Mouse (Mus musculus): ENCODE measurements around the gene Emc6. TPM values are rescaled to one million over a fixed set of nuclear protein-coding genes. Genes with fewer than 3 reads are reported as not detected.

Emc6 gene
- total RNA-seq, 2 experiments from 2014 or later: 60.5 to 72.1 TPM

DNA sequence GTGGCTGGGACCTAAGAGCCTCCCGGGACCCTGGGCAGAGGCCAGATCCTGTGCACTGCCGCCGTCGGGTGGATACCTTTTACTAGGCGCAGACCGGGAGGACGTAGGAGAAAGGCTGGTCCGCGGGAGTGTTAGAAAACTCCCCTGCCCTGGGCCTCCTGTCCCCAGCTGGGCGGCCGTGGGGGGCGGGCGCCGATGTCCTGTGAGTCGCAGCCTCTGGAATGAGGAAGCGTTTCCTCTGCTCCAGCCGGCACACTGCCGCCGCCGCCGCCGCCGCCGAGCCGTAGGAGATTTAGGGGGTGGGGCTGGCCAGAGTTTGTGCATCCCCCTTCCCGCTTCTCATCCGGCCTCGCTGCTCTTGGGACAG is 655 bp upstream of the Emc6 start:
- DNase-seq (ENCODE audit: low spot score in 2 of 2): peak; percentile 63 to 77

DNA sequence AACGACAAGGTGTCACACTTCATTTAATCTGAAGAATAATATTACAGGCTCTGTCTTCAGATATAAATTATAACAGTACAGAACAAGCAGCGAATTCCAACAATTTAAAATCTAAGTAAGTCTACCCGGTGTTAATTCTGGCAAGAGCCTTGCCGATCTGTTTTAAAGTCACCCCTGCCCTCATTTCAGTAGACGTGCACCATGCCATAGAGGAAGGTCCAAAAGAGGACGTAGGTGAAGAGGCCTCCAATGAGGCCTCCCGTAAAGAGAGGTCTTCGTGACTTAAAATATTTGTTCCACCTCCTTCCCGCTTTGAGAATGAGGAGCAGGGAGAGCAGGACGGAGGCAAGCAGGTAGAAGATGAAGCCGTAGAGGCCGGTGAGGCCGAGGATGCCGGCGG is 651 bp downstream of the Emc6 start:
- no peak for DNase-seq (ENCODE audit: low spot score in 2 of 2)

DNA sequence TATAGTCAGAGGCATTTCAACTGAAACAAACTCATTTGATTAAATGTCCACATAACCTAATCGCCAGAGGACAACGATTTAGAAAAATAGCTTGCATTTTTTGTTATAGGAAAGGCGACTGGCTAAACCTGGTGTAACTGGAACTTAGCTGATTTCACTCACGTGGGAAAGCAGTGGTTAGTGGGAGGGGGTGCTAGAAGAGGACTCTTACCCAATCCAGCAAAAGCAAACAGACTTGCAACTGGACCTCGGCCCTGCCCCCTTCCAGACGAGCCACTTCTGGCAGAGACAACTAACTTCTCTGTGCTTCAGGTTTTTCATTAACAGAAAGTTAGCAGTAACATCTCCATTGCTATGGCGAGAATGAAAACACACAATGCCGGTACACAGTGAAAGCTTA is 1.2 kb downstream of the Emc6 start:
- DNase-seq (ENCODE audit: low spot score in 2 of 2): no peak

DNA sequence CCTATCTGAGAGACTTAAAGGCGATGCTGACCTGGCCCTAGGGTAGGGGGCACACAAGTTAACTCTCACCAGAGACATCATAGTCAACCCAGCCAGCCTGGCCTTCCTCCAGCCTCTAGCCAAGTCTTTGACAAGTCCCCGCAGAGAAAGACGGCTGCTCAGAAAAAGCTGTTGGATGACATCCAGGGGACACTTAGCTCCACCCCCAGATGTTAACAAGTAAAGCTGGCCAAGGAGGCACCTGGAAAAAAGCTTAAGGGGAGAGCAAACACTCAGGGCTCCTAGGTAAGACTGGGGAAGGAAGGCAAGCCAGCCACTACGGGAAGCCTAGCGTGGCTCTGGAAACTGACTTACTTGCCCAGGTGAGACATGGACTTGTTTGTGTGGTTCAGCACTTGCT is 4.7 kb downstream of the Emc6 start:
- no peak for DNase-seq (ENCODE audit: low spot score in 2 of 2)

DNA sequence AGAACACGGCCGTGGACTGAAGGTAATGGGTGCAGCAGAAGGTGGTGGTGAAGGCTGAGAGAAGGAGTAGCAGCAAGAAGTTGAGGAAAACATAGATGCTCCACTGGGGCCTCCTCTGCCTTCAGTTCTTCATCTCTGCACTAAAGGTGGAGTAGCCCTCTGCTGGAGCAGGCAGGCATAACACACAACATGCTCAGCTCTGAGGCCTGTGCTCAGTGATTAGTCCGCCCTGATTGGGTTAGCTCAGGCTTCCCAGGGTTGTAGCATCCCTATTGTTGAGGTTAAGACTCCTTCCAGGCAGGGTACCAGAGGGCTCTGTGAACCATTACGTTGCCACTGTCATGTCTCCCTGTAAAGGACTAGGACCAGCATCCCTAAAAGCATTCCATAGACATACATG is 7.6 kb downstream of the Emc6 start:
- no peak for DNase-seq (ENCODE audit: low spot score in 2 of 2)

DNA sequence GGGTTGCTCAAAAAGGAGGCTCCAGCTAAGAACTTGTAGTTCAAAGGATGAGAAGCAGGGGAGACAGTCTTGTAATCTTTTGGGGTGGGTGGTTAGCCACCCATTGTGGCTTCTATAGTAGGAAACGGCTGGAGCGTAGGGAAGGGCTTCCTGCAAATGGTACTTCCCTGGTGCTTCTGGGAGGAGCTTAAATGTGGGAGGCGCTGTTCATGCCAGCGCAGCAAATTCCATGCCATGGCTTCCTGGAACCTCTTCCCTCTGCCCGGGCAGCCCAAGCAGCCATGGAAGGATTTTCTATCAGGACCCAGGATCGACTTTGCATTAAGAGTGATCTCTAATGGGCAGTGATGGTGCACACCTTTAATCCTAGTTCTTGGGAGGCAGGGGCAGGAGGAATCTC is 8.3 kb downstream of the Emc6 start:
- DNase-seq (ENCODE audit: low spot score in 2 of 2): no peak

DNA sequence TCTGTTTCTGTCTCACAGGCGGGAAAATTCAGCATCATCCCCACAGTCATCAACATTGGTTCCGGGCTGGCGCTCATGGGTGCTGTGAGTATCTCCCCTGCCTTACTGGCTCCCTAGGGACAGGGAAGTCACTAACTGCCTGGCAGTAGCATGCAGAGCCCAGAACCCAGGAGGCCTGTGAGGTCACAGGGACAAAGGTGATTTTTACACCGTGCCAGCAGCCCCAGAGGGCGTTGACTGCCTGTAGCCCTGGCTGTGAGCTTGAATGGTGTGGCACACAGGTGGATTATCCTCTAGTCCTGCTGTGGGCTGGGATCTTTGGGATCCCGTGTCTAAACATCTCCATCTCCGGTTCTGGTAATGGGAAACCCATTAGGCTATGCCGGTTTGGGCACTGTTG is 8.8 kb downstream of the Emc6 start:
- no peak for DNase-seq (ENCODE audit: low spot score in 2 of 2)

DNA sequence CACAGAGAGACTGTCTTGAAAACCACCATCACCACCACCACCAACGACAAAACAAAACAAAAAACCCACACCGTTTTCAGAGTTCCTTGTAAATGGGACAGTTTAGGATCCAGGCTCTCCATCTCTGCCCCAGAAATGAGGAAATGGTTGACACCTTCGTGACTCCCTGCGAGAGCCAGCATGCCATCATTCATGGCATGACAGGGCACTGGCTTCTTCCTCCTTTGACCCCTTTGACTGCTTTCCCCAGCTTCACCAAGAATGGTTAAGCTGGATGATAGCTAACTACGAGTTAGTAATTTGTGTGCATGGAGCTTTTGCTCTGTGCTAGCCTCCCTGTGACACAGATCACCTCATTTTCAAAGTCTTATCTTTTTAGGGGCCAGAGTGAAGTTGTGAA is 14.6 kb downstream of the Emc6 start:
- DNase-seq (ENCODE audit: low spot score in 2 of 2): no peak

DNA sequence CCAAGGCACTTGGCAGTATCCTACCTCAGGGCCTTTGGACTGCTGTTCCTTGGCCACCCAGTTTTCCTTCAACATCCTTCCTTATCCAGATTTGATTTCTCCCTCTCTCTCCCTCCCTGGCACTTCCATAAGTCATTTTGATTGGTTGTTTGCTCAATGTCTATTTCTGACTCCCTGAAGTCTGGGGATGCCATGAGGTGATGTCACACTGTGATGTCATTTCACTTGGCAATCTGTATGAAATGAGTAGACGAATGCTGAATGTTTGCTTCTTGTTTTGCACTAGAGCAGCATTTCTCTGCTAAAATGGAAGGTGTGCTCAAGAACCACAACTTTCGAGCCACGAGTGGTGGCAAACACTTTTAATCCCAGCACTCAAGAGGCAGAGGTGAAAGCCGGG is 15.2 kb downstream of the Emc6 start:
- DNase-seq (ENCODE audit: low spot score in 2 of 2): no peak

DNA sequence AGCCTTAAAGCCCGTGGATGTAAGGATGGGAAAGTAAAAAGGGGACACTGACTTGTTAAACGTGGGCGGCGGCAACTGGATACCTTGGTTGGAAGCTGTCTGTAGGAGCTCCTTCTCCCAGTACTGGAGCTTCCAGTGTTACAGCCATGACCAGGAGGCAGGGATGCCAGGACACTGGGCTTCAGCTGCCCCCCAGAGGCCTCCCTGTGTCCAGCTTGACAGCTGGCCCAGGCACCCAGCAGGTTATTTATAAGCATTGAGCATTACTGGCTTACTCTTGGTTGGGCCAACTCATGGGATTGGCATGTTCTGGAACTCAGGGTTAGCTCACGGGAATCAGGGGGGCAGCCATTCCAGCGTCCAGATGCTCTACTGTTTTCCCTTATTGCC is 16.0 kb downstream of the Emc6 start:
- no peak for DNase-seq (ENCODE audit: low spot score in 2 of 2)

DNA sequence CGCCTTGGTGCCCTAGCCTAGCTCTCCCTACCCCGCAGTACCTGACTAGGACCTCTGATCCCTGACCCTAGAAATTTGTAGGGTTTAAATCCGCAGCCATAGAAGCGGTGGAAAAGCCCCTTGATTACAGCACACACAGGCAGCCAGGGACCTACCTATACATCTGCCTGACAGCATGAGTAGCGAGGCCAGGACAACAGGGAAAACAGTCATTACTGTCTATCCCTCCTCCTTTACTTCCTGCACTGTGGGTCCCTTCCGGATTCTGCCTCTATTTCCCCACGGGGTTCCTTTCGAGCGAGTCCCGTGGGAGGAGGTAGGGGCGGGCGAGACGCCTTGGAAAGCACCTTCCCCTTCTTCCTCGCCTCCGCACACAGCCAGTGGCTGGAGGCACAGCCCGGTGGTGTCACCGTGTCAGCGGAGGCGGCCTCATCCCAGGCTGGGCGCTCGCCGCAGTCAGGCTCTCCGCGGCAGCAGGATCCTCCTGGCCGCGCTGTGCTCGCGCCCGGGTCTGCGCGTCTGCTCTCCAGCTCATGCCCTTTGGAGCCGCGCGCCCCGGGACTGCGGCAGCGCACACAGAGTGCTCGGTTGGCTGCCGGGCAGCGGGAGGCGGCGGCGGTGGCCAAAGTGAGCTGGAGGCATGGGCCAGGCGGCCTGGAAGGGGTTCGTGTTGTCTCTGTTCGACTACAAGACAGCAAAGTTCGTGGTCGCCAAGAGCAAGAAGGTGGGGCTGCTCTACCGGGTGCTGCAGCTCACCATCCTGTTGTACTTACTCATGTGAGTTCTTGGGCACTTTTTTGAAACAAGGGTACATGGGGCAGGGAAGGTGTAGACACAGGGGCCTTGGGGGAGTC is 16.7 kb downstream of the Emc6 start, which contains the start of gene P2rx5:
TSS of gene P2rx5 (plus strand) at position 465 of the 854 bp plus-strand sequence.
- DNase-seq (ENCODE audit: low spot score in 2 of 2): no peak

DNA sequence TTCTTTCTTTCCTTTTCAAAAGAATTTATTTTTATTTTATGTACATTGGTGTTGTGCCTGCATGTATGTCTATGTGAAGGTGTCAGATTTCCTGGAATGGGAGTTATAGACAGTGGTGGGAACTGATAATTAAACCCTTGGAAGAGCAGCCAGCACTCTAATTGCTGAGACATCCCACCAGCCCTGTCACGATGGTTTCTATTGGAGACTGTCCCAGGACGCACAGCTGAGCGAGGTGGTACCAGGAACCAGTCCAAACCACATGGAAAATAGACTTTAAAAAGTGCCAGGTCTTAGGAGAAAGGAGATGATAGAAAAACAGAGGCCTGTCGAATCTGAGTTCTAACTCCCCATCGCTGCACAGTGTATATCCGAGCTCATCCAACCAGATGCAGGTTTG is 21.8 kb downstream of the Emc6 start:
- DNase-seq (ENCODE audit: low spot score in 2 of 2): no peak

DNA sequence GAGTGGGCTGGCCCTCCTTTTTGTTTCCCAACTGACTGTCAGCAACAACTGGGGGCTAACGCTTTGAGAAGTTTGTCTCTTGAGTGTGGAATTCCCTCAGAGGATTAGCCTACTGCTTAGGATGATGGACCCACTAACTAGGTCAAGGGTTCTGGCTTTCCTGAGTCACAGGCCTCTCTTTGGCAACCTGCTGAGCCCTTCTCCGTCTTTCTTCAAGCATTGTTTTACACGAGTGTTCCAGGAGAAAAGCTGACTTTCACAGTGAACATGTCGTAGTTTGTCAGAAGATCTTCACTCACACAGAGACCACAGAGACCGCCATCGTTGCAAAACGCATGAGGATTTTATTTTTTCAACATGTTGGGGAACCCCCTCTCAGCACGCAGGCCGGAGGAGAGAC is 28.6 kb downstream of the Emc6 start:
- DNase-seq (ENCODE audit: low spot score in 2 of 2): no peak

DNA sequence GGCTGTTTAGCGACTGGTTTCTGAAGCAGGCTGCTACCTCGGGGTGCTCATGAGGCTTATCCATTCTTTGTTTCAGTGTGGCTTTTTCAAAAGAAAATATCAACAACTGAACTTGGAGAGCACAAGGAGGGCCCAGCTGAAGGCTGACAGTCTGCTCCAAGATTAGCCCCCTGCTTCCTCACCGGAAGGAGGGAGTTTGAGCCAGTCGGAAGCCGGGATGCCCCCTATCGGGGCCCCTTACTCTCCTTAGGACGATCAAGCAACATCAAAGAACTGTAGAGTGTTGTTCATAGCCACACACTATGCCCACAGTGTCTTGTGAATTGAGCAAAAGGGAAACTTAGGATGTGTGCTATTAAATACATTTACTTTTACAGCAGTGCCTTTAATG is 29.9 kb downstream of the Emc6 start:
- DNase-seq (ENCODE audit: low spot score in 2 of 2): no peak

DNA sequence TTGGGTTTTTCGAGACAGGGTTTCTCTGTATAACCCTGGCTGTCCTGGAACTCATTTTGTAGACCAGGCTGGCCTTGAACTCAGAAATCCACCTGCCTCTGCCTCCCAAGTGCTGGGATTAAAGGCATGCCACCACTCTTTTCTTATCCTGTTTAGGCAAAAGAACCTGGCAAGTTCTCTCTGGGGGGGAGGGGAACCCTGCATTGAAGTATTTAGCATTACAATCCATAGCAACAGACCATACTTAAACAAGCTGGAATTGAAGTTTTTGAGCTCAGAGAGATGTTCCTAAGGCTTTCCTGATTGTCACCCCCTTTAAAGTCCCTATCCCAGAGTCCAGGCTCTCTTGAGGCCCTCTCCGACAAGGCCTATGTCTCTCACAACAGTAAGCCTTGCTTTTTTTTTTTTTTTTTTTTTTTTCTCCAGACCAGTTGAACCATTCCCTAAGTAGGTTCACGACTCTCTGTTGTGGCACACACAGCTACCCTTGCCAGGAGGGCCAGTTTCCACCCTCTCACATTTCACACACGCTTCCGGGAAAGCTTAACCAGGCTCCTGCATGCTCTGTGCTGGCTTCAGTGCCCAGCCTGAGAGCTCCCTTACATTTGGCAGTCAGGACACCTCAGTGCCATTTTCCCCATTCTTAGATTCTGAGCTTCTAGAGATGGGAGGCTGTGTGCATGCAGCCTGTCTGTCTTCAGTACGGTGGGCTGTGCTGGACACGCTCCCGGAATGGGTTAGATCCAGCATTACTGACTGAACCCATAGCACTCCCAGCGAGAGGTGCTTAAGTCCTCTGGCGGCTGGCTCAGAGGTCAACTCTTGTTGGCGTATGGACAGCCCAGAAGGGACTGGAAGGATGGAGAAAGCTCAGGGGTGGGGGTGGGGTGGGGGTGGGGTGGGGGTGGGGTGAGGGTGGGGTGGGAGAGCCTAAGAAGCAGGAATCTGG is 30.5 kb downstream of the Emc6 start:
- DNase-seq (ENCODE audit: low spot score in 2 of 2): no peak

DNA sequence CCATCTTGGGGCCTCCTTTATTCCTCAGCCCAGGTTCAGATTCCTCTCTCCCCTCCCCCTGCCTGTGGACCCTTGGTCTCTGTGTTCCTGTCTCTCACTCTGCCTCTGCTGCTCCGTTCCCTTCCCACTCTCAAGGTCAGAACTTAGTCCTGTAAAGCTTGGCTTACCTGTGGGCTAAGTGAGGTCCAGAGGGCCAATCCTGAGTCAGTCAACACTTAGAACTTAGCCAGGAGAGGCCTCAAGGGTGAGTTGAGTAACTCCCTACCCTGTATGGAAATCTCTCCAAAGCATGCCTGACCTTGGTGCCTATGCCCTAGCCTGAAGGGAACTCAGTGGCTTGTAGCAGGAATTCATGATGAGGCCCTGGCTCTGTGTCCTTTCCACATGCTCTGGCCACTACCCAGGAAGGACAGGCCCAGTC is 32.6 kb downstream of the Emc6 start:
- no peak for DNase-seq (ENCODE audit: low spot score in 2 of 2)

DNA sequence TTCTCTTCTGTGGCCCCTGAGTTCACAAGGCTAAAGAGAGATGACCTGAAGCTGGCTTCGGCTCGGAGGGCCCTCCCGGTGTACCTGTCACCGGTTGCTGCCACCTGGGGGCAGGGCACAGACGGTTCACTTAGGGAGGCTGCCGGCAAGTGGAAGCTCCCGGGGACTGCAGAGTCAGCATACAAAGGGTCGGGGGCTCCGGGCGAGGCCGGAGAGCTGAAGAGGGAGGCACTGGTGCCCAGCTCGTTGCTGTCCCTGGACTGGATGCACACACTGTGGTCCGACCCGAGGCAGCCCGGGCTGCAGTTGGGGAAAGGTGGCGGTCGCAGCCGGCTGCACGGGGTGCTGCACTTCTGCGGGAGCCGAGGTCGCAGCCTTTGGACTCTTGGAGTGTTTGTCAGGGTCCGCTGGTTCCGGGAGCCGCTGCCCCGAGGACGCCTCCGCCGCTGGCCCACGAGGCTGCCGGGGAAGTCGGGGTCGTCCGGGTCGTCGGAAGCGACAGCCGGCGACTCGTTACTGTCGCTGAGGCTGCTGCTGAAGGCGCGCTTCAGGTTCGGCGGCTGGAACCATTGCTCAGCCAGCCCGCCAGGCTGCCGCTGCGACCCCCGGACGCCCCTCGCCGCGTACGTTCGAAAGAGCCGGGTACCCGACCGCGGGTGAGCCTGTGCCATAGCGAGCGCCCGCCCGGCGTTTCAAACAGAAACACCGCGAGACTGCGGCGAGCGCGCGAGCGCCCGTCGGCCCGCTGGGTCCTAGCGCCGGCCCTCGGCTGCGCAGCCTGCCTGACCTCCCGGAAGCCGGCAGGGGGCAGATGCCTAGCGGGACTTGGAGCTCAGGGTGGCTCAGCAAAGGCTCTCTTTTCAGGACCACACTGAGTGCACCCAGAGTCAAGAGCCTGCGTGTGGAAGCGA is 39.0 kb downstream of the Emc6 start, which contains the start of gene Haspin:
TSS of gene Haspin (minus strand) at position 704 of the 911 bp plus-strand sequence.
- DNase-seq (ENCODE audit: low spot score in 2 of 2): peak; percentile 87 to 92

DNA sequence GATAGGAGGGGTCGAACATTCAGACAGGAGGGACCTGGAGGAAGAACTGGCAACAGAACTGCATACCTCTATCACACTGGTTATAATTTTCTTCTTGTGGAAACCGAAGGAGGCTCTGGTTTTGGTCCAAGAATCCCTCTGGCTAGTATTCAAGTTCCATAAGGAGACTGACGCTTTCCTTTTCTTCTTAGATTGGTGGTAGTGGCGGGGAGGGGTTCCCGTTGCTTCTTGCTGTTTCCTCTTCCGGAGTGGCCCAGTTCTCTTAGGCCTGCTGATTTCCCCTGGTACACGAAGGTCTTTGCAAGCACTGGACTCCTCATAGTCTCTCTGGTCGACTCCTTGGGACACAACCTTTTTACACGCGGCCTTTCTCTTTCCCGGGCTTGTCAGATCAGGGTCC is 39.7 kb downstream of the Emc6 start:
- DNase-seq (ENCODE audit: low spot score in 2 of 2): no peak

DNA sequence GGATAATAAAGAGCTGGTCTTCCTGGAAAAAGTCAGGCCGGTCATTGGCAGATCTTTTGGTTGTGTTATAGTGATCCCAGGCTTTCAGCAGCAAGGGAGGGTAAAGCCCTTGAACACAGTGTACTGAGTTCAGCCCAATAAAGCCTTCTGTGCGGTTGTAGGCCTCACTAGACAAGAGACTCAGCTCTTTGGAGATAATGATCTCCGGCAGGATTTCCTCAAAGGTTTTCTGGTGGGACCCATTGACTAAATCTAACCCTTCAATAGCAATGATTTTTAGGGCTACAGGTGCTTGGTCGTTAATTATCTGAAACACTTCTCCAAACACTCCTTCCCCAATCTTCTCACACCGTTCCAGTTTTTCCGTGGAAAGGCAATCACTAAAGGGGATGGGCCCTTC is 40.2 kb downstream of the Emc6 start:
- no peak for DNase-seq (ENCODE audit: low spot score in 2 of 2)

DNA sequence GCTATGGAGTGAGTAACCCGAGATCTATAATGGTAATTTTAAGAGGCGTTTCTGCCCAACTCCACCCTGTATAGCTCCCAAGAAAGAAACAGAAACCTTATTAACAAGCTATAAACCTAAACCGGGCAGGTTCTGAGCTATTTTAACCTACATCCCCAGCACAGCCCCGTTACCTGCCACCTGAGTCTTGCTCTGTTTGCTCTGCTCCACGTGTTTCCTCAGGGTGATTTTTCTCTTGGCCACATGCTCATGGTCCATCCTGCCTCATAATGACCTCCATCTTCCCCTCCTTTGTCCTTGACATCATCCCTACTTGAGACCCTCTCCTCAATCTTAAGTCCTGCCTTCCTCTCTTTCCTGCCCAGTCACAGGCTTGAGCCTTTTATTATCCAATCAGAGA is 42.6 kb downstream of the Emc6 start:
- DNase-seq (ENCODE audit: low spot score in 2 of 2): no peak

DNA sequence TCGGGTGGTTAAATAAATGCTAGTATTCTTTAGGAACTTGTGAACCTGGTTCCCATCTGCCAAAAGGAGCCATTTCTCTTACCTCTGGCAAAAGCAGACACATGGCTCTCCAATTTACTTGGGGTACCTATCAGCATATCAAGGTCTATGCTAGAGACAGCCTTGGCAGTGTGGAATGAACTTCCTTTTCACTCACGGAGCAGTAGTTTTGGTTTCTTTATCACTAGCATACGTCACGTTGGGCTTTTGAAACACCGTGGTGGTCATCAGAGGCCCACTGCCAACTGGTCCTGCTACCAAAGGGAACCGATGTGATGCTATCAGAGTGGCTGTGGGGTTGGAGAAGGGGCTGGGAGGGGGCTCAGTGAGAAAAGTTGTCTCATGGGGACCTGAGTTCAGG is 43.8 kb downstream of the Emc6 start:
- DNase-seq (ENCODE audit: low spot score in 2 of 2): no peak

Data from adrenal gland, postnatal 4 days (tissue).